Mouse (Mus musculus) myocyte (in vitro differentiated cells): Measurements from ENCODE around the gene Tes3-ps.

Source experiments
- CEBPB ChIP-seq: IDR thresholded peaks from 2 replicates; pipeline ENCODE4 v1.6.1; 2011; ENCODE audit warnings: mild to moderate bottlenecking, moderate library complexity; ENCODE audit not compliant: poor library complexity, insufficient read depth, severe bottlenecking
- E2F4 ChIP-seq: IDR thresholded peaks from one replicate; pipeline ENCODE4 v1.6.1; 2011; ENCODE audit warnings: mild to moderate bottlenecking, control low read depth, moderate library complexity; ENCODE audit not compliant: insufficient read depth
- MAX ChIP-seq: IDR thresholded peaks from one replicate; pipeline ENCODE4 v1.6.1; 2011; ENCODE audit warnings: low read depth, mild to moderate bottlenecking, control low read depth
- MYOD1 ChIP-seq, 3 experiments: IDR thresholded peaks; one replicate each; pipeline ENCODE4 v1.6.1; 2011; ENCODE audit warnings: control low read depth in 2 of 3, low read depth in 2 of 3, mild to moderate bottlenecking in 2 of 3, moderate library complexity in 1 of 3; ENCODE audit not compliant: insufficient read length in 2 of 3, control insufficient read depth in 1 of 3
- POLR2A ChIP-seq: IDR thresholded peaks from one replicate; pipeline ENCODE4 v1.6.1; 2011; ENCODE audit warnings: low read depth, mild to moderate bottlenecking, control low read depth, moderate library complexity; ENCODE audit not compliant: insufficient read length
- POLR2AphosphoS2 ChIP-seq: IDR thresholded peaks from one replicate; pipeline ENCODE4 v1.6.1; 2011; ENCODE audit warnings: low read depth, control low read depth; ENCODE audit not compliant: insufficient read length
- REST ChIP-seq: IDR thresholded peaks from one replicate; pipeline ENCODE4 v1.6.1; 2011; ENCODE audit warnings: mild to moderate bottlenecking, control low read depth, moderate library complexity; ENCODE audit not compliant: insufficient read depth, insufficient read length
- TCF3 ChIP-seq: IDR thresholded peaks from one replicate; pipeline ENCODE4 v1.6.1; 2011; ENCODE audit warnings: low read depth, control low read depth; ENCODE audit not compliant: insufficient read length
- USF1 ChIP-seq: IDR thresholded peaks from one replicate; pipeline ENCODE4 v1.6.1; 2011; ENCODE audit warnings: low read depth, mild to moderate bottlenecking, control low read depth, moderate library complexity

DNA sequence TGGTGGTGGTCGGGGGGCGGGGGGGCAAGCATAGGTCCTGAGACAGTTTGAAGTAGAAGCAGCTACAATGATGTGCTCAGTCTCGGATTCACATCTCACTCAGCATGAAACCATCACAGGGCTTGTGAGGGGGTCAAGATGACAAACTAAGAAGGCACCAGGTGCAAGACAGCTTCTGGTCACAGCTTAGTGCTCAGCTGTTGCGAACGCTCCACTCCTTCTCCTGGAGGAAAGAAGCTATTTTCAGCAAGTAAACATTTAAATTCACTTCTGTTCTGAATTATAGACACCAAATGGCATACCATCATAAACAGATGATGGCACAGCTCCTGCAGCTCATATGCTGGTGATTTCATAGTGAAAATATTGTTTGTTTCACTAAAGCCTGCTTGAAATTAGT lies 7.7 kb upstream of the Tes3-ps start:
- TF ChIP-seq E2F4, result no peak
- TF ChIP-seq POLR2A, result no peak
- TF ChIP-seq CEBPB, result no peak
- TF ChIP-seq MAX, result no peak
- TF ChIP-seq MYOD1 (IDR thresholded peaks at IDR 0.05; ENCODE audit: control insufficient read depth in 1 of 3, insufficient read length in 2 of 3, low read depth in 2 of 3), result peak; percentile 92 to 98 (median 97)
- TF ChIP-seq USF1, result no peak
- no peak for TF ChIP-seq POLR2AphosphoS2
- no peak for TF ChIP-seq REST
- peak; percentile 85 for TF ChIP-seq TCF3
